Mouse (Mus musculus): Measurements from ENCODE around the gene Cfap97d1.
A peak's percentile ranks its signal among the peaks of the same experiment; 100 is the strongest.
"Not testable (repeated sequence)": the region's sequence is repeated elsewhere in the genome, so short reads cannot be mapped to it uniquely, and the experiment has no call there.

Gene Cfap97d1

GRCm38 (mm10) chr11:101974181-101974580 is 9.9 kb upstream of the Cfap97d1 start:
- DNase-seq, result no peak

- peak in 1 of 2 experiments; percentile 36 for DNase-seq
Observed at GRCm38 (mm10) chr11:101974923-101975322, 9.2 kb upstream of the Cfap97d1 start.

- DNase-seq, result no peak
Observed at GRCm38 (mm10) chr11:101976949-101977348, 7.1 kb upstream of the Cfap97d1 start.

- no peak for DNase-seq
Observed at GRCm38 (mm10) chr11:101979140-101979539, 4.9 kb upstream of the Cfap97d1 start.

GRCm38 (mm10) chr11:101980603-101981157 is 3.4 kb upstream of the Cfap97d1 start:
- DNase-seq, result no peak

GRCm38 (mm10) chr11:101981850-101982249 is 2.2 kb upstream of the Cfap97d1 start:
- DNase-seq, result no peak

GRCm38 (mm10) chr11:101982981-101983411 is 1.1 kb upstream of the Cfap97d1 start:
- no peak for DNase-seq

- DNase-seq, result peak in 1 of 2 experiments; percentile 28
Observed at GRCm38 (mm10) chr11:101983431-101983921, 603 bp upstream of the Cfap97d1 start.

- DNase-seq, result not testable (repeated sequence)
Observed at GRCm38 (mm10) chr11:101985450-101985849, 1.4 kb downstream of the Cfap97d1 start.

- peak; percentile 82 to 84 for DNase-seq
Observed at GRCm38 (mm10) chr11:101985990-101986389, 1.9 kb downstream of the Cfap97d1 start.

- no peak for DNase-seq
Observed at GRCm38 (mm10) chr11:101986913-101987312, 2.8 kb downstream of the Cfap97d1 start, which contains the start of gene Dusp3. Gene Dusp3, minus strand, starts transcription at chr11:101987013.

- no peak for DNase-seq
Observed at GRCm38 (mm10) chr11:101990244-101990643, 6.2 kb downstream of the Cfap97d1 start.

GRCm38 (mm10) chr11:101991813-101992212 is 7.7 kb downstream of the Cfap97d1 start:
- DNase-seq, result no peak

GRCm38 (mm10) chr11:101992411-101992810 is 8.3 kb downstream of the Cfap97d1 start:
- DNase-seq, result no peak

GRCm38 (mm10) chr11:101994100-101994499 is 10.0 kb downstream of the Cfap97d1 start:
- DNase-seq, result no peak

- no peak for DNase-seq
Observed at GRCm38 (mm10) chr11:101995938-101996337, 11.9 kb downstream of the Cfap97d1 start.

GRCm38 (mm10) chr11:101998258-101998657 is 14.2 kb downstream of the Cfap97d1 start:
- no peak for DNase-seq

GRCm38 (mm10) chr11:101999466-101999865 is 15.4 kb downstream of the Cfap97d1 start:
- no peak for DNase-seq

- no peak for DNase-seq
Observed at GRCm38 (mm10) chr11:102004251-102004650, 20.2 kb downstream of the Cfap97d1 start.

GRCm38 (mm10) chr11:102006271-102006670 is 22.2 kb downstream of the Cfap97d1 start:
- DNase-seq, result no peak

- DNase-seq, result no peak
Observed at GRCm38 (mm10) chr11:102006688-102007087, 22.6 kb downstream of the Cfap97d1 start.

GRCm38 (mm10) chr11:102008372-102008771 is 24.3 kb downstream of the Cfap97d1 start:
- no peak for DNase-seq

GRCm38 (mm10) chr11:102008954-102009637 is 25.0 kb downstream of the Cfap97d1 start:
- DNase-seq, result no peak

GRCm38 (mm10) chr11:102010140-102010539 is 26.1 kb downstream of the Cfap97d1 start:
- DNase-seq, result no peak
